Mouse (Mus musculus) kidney, adult 2 months (tissue): ENCODE data around the gene Gm45140. TPM values are rescaled to one million over a fixed set of nuclear protein-coding genes. Genes with fewer than 3 reads are reported as not detected.

Source experiments
- DNase-seq: peaks from one replicate; pipeline ENCODE4 v3.0.0; 2021
- H3K27ac ChIP-seq: fragments of 200-500 bp; 2 replicates; pipeline ENCODE4 v1.5.1; 2012; ENCODE audit warnings: low read depth, low read length, control low read depth, inconsistent platforms; ENCODE audit not compliant: insufficient read depth
- H3K27me3 ChIP-seq: fragments of 200-500 bp; replicated peaks from 2 replicates; pipeline ENCODE4 v1.6.1; 2012; ENCODE audit warnings: mild to moderate bottlenecking, moderate library complexity, low read length, inconsistent platforms; ENCODE audit not compliant: control insufficient read depth, insufficient read depth
- H3K36me3 ChIP-seq: fragments of 200-500 bp; 2 replicates; pipeline ENCODE4 v1.6.1; 2012; ENCODE audit warnings: mild to moderate bottlenecking, moderate library complexity, low read length, inconsistent platforms; ENCODE audit not compliant: control insufficient read depth, insufficient read depth
- H3K4me1 ChIP-seq: fragments of 200-500 bp; 2 replicates; pipeline ENCODE4 v1.6.1; 2011; ENCODE audit warnings: low read length; ENCODE audit not compliant: control insufficient read depth, insufficient read depth
- H3K4me3 ChIP-seq: fragments of 200-500 bp; 2 replicates; pipeline ENCODE4 v1.5.1; 2011; ENCODE audit warnings: mild to moderate bottlenecking, low read depth, low read length, control low read depth; ENCODE audit not compliant: insufficient read depth
- CTCF ChIP-seq: fragments of 200-500 bp; conservative IDR thresholded peaks from 2 replicates; pipeline ENCODE4 v1.5.1; 2011; ENCODE audit warnings: low read depth, mild to moderate bottlenecking, control low read depth, low read length, moderate library complexity, mixed read lengths; ENCODE audit not compliant: insufficient read depth, insufficient read length
- POLR2A ChIP-seq: fragments of 200-500 bp; IDR thresholded peaks from one replicate; pipeline ENCODE4 v1.6.1; 2011; ENCODE audit warnings: low read depth, low read length, control low read depth
- WGBS: fragments of 180-500 bp; shearing (Covaris S2); methylation state at CpG from one replicate; pipeline ENCODE4 v1.1.7; 2018; 5-methylcytosine and 5-hydroxymethylcytosine counted together
- polyA plus RNA-seq: library from polyadenylated mRNA; depleted of rRNA; stranded (reverse); fragments of >200 nt; gene quantifications from 2 replicates; pipeline ENCODE4 v1.2.3, GENCODE M21; 2012; rRNA removed

Gene Gm45140
- polyA plus RNA-seq, 1 experiment: 0.77 TPM

DNA sequence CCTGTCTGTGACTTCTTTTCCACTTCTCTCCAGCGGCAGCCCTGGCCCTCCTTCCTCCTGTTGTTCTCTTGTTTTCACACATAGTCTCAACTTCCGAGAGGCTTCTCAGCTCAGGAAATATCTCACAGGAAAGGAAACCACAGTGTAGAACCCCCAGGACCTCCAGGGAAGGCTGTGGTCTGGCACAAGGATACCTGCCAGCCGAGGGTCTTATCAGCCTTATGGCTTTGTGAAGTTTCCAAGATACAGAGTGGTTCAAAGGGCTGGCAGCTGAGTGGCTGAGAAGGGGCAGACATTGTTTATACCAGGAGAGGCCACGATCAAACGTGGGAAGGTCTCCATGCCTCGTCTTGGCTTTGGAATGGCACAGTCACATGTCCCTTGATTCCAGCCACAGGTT lies 95.7 kb downstream of the Gm45140 start:
- Histone ChIP-seq H3K36me3 (no peaks in the 10 kb centered on the region), H3K27me3 (no peaks in the 10 kb centered on the region), H3K27ac (no peak overlapping the region), H3K4me1 (no peaks in the 10 kb centered on the region), H3K4me3 (no peak overlapping the region)
- DNase-seq: no peak
- WGBS: 66% methylated on average over 6 of the region's 6 CpGs
- TF ChIP-seq CTCF (no peak), POLR2A (no peak)

Other genes starting within 250 kb of the Gm45140 start
- 0.19 and 0.22 TPM in 2 replicates for gene Prokr1, start 245.1 kb downstream of the Gm45140 start, polyA plus RNA-seq
- gene Aplf, start 163.6 kb downstream of the Gm45140 start, polyA plus RNA-seq: 2.6 TPM in 2 replicates
- gene Efcc1, start 104.9 kb downstream of the Gm45140 start, polyA plus RNA-seq: 2.7 and 3.0 TPM in 2 replicates
- 0.66 and 1.1 TPM in 2 replicates for gene Gp9, start 57.7 kb downstream of the Gm45140 start, polyA plus RNA-seq
- gene Rab43, start 23.6 kb downstream of the Gm45140 start, polyA plus RNA-seq: 49.5 and 52.0 TPM in 2 replicates
- gene Isy1, start 3.0 kb upstream of the Gm45140 start, polyA plus RNA-seq: 14.1 and 18.4 TPM in 2 replicates
- 175 and 184 TPM in 2 replicates for gene Cnbp, start 15.3 kb upstream of the Gm45140 start, polyA plus RNA-seq
- 35.5 and 41.4 TPM in 2 replicates for gene Copg1, start 52.0 kb upstream of the Gm45140 start, polyA plus RNA-seq
- 19.8 and 21.2 TPM in 2 replicates for gene Hmces, start 78.1 kb upstream of the Gm45140 start, polyA plus RNA-seq
- gene H1fx, start 145.8 kb upstream of the Gm45140 start, polyA plus RNA-seq: 2.3 and 3.2 TPM in 2 replicates
- gene Rab7, start 209.5 kb upstream of the Gm45140 start, polyA plus RNA-seq: 316 and 386 TPM in 2 replicates
- 161 and 188 TPM in 2 replicates for gene Rpn1, start 248.7 kb upstream of the Gm45140 start, polyA plus RNA-seq